Mouse (Mus musculus): ENCODE data around the gene Cd82.

DNA sequence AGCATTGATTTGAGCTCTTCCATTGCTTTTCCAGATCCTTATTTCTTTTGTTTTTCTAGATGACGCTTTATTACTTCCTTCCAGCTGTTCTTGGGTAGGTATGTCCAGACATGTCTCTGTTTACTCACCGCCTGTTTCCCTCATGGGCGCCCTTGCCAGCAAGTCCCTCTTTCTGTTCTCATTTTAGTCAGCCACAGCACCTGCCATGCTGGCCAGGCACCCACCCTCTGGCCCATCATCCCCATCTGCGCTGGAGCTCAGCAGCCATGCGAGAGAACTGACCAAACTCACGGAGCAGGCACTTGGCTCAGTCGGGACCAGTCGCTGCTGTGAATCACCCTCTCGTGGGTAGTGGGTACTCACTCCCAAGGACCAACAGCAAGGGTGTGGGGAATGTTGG, 11.0 kb upstream of the Cd82 start:
- TF ChIP-seq MAX (IDR thresholded peaks at IDR 0.05; ENCODE audit: low read depth), result no peak
- no peak for TF ChIP-seq POLR2A (IDR thresholded peaks at IDR 0.05; ENCODE audit: insufficient read length, low read depth)
- TF ChIP-seq TCF12 (IDR thresholded peaks at IDR 0.05; ENCODE audit: insufficient read depth, poor library complexity, severe bottlenecking), result no peak
- TF ChIP-seq MYOG (IDR thresholded peaks at IDR 0.05; ENCODE audit: control insufficient read depth in 1 of 3, insufficient read depth in 1 of 3, insufficient read length in 2 of 3, low read depth in 2 of 3), result peak; percentile 16 to 64 (median 63)
- TF ChIP-seq MYOD1 (IDR thresholded peaks at IDR 0.05; ENCODE audit: control insufficient read depth in 1 of 3, insufficient read length in 2 of 3, low read depth in 2 of 3), result peak in 2 of 3 experiments; percentile 64 to 80
- TF ChIP-seq E2F4 (IDR thresholded peaks at IDR 0.05; ENCODE audit: insufficient read depth), result no peak
- TF ChIP-seq CEBPB (IDR thresholded peaks at IDR 0.05; ENCODE audit: insufficient read depth, poor library complexity, severe bottlenecking), result no peak
- no peak for TF ChIP-seq REST (IDR thresholded peaks at IDR 0.05; ENCODE audit: insufficient read depth, insufficient read length)
- no peak for TF ChIP-seq USF1 (IDR thresholded peaks at IDR 0.05; ENCODE audit: low read depth)

Data from myocyte (in vitro differentiated cells).